Mouse (Mus musculus): ENCODE data around the gene Mllt3.
A peak's percentile ranks its signal among the peaks of the same experiment; 100 is the strongest.

Mllt3 gene

DNA sequence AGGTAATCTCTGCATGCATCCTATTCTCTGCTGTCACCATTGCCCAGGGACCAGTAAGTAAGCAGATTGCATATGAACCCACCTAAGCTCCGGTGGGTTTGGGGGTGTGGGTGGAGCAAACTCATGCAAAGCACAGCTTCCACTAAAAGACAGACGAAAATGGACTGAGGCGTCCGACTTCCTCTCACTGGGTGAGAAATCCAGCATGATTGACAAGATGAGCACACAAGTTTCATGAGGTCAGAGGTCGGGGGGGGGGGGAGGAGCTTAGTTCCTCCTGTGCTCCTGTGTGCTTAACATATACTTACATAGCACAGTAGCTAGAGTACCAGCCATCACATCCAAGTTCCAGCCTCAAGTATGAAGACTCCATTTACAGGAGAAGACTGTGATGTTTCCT is 206.8 kb downstream of the Mllt3 start:
- no peak for DNase-seq (ENCODE audit: low read depth, low spot score)

GRCm38 (mm10) chr4:87823623-87824022 is 209.5 kb downstream of the Mllt3 start:
- DNase-seq (ENCODE audit: low read depth, low spot score) = no peak

GRCm38 (mm10) chr4:87823191-87823590 is 210.0 kb downstream of the Mllt3 start:
- DNase-seq (ENCODE audit: low read depth, low spot score) = no peak

DNA sequence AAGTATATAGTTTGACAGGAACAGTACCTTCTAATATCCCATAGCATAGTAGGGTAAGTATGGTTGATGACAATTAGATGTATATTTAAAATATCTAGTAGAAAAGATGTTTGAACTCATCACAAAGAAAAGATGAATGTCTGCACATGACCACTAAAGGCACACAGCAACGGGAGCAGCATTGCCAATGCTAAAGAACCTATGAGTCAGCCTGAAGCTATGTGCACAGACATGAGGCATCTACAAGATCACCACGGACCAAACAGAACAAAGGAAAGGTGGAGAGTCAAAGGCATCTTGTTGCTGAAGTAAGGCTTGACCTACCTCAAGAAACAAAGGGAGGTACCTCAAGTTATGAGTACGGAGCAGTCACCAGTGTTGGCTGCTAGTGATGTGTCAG is 212.3 kb downstream of the Mllt3 start:
- no peak for DNase-seq (ENCODE audit: low read depth, low spot score)

DNA sequence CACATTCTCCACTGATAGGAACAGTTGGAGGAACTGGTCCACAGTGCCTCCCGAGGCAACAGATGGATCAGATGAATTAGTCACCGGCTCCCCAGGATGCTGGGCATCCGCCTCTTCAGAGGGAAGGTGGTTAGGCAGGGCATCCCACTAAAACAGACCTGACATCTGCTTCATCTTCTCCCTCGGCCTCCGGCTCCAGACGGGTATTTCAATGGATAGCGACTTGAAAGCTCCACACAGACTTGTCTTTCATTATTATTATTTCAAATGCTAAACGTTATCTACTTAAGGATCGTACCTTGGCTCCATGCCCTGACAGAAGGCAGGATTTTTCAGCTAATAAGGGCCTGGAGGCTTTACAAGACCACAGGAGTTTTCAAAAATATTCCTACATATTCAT is 214.0 kb downstream of the Mllt3 start:
- DNase-seq (ENCODE audit: low read depth, low spot score) = peak; percentile 98

DNA sequence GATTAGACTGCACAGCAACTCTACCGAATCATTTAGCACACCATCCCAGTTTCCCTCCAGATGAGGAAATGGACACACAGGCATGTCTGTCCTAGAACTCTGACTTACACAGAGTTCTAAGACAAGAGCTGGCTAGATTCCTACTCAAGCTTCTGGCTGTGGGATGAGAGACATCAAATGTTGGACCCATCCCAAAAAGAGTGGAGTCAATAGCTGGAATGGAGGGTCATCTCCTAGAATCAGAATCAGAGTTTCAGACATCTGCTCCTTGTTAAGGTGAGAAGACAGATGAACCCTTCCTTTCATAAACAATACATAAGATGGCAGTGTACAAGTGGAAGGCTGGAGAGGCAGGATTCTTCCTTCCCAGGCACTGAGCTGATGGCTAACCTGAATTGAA is 214.9 kb downstream of the Mllt3 start:
- no peak for DNase-seq (ENCODE audit: low read depth, low spot score)

GRCm38 (mm10) chr4:87815465-87816108 is 217.6 kb downstream of the Mllt3 start:
- DNase-seq (ENCODE audit: low read depth, low spot score) = no peak

GRCm38 (mm10) chr4:87811899-87812298 is 221.3 kb downstream of the Mllt3 start:
- DNase-seq (ENCODE audit: low read depth, low spot score) = no peak

DNA sequence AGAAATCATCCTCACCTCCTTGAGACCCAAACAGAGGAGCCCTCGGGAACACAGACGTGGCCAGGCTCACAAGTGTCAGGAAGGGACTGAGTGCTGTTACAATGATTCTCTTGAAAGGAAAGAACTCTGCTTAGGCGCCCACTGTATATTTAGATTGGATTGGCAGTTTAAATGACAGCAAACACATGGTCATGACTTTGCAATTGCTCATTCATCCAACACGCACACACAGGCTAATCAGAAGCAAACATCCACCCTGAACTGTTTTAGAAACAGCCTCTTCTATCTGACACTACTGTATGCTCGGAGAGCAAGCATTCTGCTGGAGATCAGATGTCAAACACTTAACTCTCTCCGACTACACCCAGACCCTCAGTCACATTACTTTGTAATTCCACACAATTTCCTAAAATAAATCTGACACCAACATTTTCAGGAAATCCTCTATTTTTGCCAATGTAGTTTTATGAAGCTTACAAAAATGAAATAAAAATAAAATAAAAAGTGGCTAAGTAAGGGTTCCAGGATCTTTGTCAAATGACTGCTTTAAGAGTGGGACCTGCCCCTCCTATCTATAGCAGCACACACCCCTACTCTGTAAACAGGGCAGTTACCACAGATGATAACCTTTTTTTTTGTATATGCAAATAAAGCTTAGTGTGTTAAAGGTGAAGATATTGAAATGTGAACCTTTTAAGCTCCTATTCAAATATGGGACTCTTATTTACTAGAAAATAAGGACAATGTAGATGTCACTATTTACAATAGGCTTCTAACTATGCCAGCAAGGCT is 226.8 kb downstream of the Mllt3 start:
- peak; percentile 33 for DNase-seq (ENCODE audit: low read depth, low spot score)

- DNase-seq (ENCODE audit: low read depth, low spot score) = peak; percentile 41
These were observed 228.6 kb downstream of the Mllt3 start for GRCm38 (mm10) chr4:87804576-87804975.

- peak; percentile 68 for DNase-seq (ENCODE audit: low read depth, low spot score)
These were observed 229.9 kb downstream of the Mllt3 start for GRCm38 (mm10) chr4:87803313-87803712.

- no peak for DNase-seq (ENCODE audit: low read depth, low spot score)
These were observed 231.0 kb downstream of the Mllt3 start for GRCm38 (mm10) chr4:87802140-87802539.

- DNase-seq (ENCODE audit: low read depth, low spot score) = no peak
These were observed 231.8 kb downstream of the Mllt3 start for GRCm38 (mm10) chr4:87801332-87801731.

DNA sequence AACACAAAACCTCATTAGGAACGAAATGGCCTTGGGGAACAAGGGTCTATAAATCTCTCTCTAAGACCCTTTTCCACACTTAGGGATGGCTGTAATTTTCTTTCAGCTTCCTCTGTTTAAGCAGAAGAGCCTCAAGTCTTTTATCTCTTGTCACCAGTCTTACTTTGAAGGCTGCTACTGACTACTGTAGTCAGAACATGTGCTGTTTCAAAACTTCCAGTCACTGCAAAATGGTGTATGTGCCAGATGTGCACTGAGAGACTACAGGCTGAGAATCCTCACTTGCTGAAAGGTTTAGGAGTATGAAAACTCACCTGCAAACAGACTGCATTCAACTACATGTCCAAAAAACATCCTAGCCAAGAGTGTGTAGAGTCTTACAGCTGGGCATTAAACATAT is 232.9 kb downstream of the Mllt3 start:
- DNase-seq (ENCODE audit: low read depth, low spot score) = no peak

- no peak for DNase-seq (ENCODE audit: low read depth, low spot score)
These were observed 233.7 kb downstream of the Mllt3 start for GRCm38 (mm10) chr4:87799418-87799817.

DNA sequence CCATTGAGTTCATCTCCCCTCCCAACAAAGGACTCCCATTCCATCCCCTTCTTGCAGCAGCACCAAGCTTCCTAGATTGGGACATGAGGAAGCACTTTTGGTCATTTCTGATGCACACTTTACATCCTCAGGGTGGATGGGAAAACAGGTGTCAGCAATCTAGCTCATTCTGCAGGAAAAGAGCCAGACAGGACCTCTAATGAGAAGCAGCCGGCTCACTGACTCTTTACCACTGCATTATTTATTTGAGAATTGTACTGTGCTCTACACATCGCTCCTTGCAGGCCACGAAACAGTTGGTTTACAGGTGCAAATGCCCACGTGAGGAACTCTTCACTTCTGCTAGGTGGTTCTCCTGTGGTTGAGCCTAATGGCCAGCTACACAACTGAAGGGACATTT is 237.9 kb downstream of the Mllt3 start:
- no peak for DNase-seq (ENCODE audit: low read depth, low spot score)

- DNase-seq (ENCODE audit: low read depth, low spot score) = no peak
These were observed 238.9 kb downstream of the Mllt3 start for GRCm38 (mm10) chr4:87794216-87794615.

DNA sequence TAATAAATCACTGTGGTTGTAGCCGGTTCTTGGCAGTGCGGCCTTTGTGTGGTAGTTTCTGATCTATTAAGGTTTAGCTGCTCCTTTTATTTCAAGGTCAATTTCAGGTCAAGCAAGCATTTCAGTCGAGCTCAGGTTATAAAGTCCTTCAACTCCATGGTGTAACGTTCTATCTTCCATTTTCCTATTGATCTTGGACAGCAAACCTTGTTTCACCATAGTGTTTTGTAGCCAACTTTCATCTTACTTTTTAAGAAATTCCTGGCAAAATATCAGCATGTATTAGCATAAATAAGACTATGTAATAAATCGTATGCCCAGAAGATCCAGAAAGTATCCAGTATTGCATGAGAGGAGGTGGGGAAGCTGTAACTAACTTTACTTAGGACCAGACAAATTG is 240.7 kb downstream of the Mllt3 start:
- DNase-seq (ENCODE audit: low read depth, low spot score) = no peak

- DNase-seq (ENCODE audit: low read depth, low spot score) = no peak
These were observed 243.7 kb downstream of the Mllt3 start for GRCm38 (mm10) chr4:87789446-87789845.

- DNase-seq (ENCODE audit: low read depth, low spot score) = peak; percentile 66
These were observed 244.5 kb downstream of the Mllt3 start for GRCm38 (mm10) chr4:87788691-87789090.

GRCm38 (mm10) chr4:87785132-87786074 is 247.8 kb downstream of the Mllt3 start:
- peak; percentile 92 for DNase-seq (ENCODE audit: low read depth, low spot score)

- DNase-seq (ENCODE audit: low read depth, low spot score) = peak; percentile 33
These were observed 249.4 kb downstream of the Mllt3 start for GRCm38 (mm10) chr4:87783809-87784208.
